Mouse (Mus musculus) liver, postnatal 0 days (tissue): ENCODE measurements at regions not wholly inside any gene's neighbourhood (a gene's known extent, or its start where the extent isn't known, plus 50 kb on each side); places are given as distances from the start of the nearest gene placed in this dataset.

Experiments used
- CTCF ChIP-seq: sonication (generic); IDR thresholded peaks from 2 replicates; pipeline ENCODE4 v1.5.1; 2016; ENCODE audit warnings: antibody characterized with exemption, low read depth
- EP300 ChIP-seq: IDR thresholded peaks from 2 replicates; pipeline ENCODE4 v1.6.1; 2016; ENCODE audit warnings: antibody characterized with exemption, low read depth, mild to moderate bottlenecking

DNA sequence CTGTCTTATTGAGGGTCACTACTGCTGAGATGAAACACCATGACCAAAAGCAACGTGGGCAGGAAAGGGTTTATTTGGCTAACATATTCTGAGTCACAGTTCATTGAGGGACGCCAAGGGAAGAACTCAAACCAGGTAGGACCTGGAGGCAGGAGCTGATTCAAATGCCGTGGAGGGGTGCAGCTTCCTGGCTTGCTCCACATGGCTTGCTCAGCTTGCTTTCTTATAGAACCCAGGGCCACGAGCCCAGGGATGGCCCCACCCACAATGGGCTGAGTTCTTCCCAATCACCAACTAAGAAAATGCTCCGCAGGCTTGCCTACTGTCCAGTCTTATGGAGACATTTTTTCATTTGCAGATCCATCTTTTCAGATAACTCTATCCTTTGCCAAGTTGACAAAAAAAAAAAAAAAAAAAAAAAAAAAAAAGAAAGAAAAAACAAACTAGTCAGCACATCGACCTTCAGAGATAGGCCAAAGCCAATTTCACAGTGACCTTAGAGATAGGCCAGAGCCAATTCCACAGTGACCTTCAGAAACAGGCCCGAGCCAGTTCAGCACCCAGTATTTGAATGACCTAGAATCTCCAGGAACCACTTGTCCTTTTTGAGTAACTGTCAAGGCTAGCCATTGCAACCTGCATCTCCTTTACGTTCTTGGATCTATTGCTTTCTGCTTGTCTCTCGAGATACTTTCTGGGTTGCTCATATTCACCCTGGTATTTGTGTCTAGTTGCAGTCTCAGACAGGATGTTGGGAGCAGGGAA lies 52.5 kb upstream of the Caprin1 start:
- TF ChIP-seq CTCF (no peak), EP300 (no peak)
